Mouse (Mus musculus): Measurements from ENCODE around the gene Gsdma2.

GRCm38 (mm10) chr11:98625611-98626410 lies 20.7 kb upstream of the Gsdma2 start, which contains the start of the genes Gm12355 and Gsdma3:
- TF ChIP-seq CTCF (IDR thresholded peaks at IDR 0.05; ENCODE audit: low read depth) (no peak), EP300 (IDR thresholded peaks at IDR 0.05; ENCODE audit: low read depth) (no peak)
